Mouse (Mus musculus) bone marrow, adult 2 months (tissue): Measurements from ENCODE around the gene Slc38a7.

ENCODE experiments used
- CTCF ChIP-seq: fragments of 200-500 bp; IDR thresholded peaks from 2 replicates; pipeline ENCODE4 v1.5.1; 2011; ENCODE audit warnings: low read length, control low read depth; ENCODE audit not compliant: control insufficient read depth, insufficient read depth
- POLR2A ChIP-seq: fragments of 200-500 bp; IDR thresholded peaks from 2 replicates; pipeline ENCODE4 v1.6.1; 2011; ENCODE audit warnings: low read depth, mild to moderate bottlenecking, control low read depth, low read length, borderline replicate concordance; ENCODE audit not compliant: control insufficient read depth

DNA sequence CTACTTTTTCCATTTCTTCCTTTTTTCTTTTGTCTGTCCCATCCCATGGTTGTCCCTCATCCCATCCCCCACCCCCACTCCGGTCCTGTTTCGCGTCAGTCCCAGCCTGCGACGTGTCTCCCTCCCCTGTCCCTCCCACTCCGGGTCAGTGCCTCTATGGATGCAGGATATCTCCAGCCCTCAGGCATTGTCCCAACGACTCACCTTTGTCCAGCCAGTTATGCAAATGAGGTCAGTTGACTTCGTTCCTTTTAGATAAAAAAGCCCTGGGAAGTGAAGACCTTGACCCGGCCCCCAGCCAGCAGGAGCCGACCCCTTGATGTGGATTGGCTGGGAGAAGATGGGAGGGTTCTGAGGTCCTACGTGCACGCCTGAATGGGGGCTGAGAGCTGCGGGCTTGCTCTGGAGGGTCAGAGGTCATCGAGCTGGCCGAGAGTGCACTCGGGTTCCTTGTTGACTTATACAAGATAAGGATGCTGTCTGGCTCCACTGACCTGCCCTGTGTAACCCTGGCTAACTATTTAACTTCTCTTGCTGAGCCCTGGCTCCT lies 19.8 kb downstream of the Slc38a7 start:
- TF ChIP-seq POLR2A (no peak), CTCF (no peak)
